Mouse (Mus musculus) adrenal gland (tissue): Measurements from ENCODE around the gene Gtf2h5.

Source experiments
- intact Hi-C: fragments of 180-260 bp; cut with DNase I; formaldehyde crosslinking; loops from one replicate; pipeline ENCODE4 v1.15.1; 2025
- long read RNA-seq, 2 experiments: library from polyadenylated mRNA; unstranded; transcript quantifications; one replicate each; pipeline ENCODE4 v2.0.0; 2020; ENCODE audit warnings: borderline replicate concordance in 1 of 2; ENCODE audit not compliant: insufficient replicate concordance in 1 of 2

Gene Gtf2h5
- long read RNA-seq, experiment 1, transcript Gtf2h5-201 (3 exons, 2,245 nt), result major isoform, 122 of 126 reads
- long read RNA-seq, experiment 1, partial matches to known transcripts, result 2 of 126 reads
- long read RNA-seq, experiment 1, other reads (novel, unspliced or antisense), result 1 of 126 reads
- long read RNA-seq, experiment 2, transcript Gtf2h5-201 (3 exons, 2,245 nt), result major isoform, 154 of 155 reads
- long read RNA-seq, experiment 2, partial matches to known transcripts, result 0 of 155 reads
- long read RNA-seq, experiment 2, other reads (novel, unspliced or antisense), result 1 of 155 reads

- intact Hi-C loops, result no loop called here
Measured at GRCm38 (mm10) chr17:6079287-6080122, at the start of gene Gtf2h5, which contains the start of gene Serac1. TSS of gene Gtf2h5 (plus strand) at chr17:6079786. TSS of gene Serac1 (minus strand) at chr17:6079741.

- intact Hi-C loops, result no loop called here
Measured at GRCm38 (mm10) chr17:6035661-6036060, 43.9 kb upstream of the Gtf2h5 start.

GRCm38 (mm10) chr17:6036458-6036857, 43.1 kb upstream of the Gtf2h5 start:
- intact Hi-C loops, result no loop called here

GRCm38 (mm10) chr17:6036872-6037271, 42.7 kb upstream of the Gtf2h5 start:
- intact Hi-C loops, result no loop called here

GRCm38 (mm10) chr17:6037507-6037906, 42.1 kb upstream of the Gtf2h5 start:
- intact Hi-C loops, result no loop called here

- intact Hi-C loops, result no loop called here
Measured at GRCm38 (mm10) chr17:6052801-6053200, 26.8 kb upstream of the Gtf2h5 start.

GRCm38 (mm10) chr17:6054934-6055355, 24.6 kb upstream of the Gtf2h5 start:
- intact Hi-C loops, result no loop called here

- intact Hi-C loops, result no loop called here
Measured at GRCm38 (mm10) chr17:6062793-6063192, 16.8 kb upstream of the Gtf2h5 start.

- intact Hi-C loops, result no loop called here
Measured at GRCm38 (mm10) chr17:6063532-6063931, 16.1 kb upstream of the Gtf2h5 start.

GRCm38 (mm10) chr17:6066021-6066420, 13.6 kb upstream of the Gtf2h5 start:
- intact Hi-C loops, result no loop called here

- intact Hi-C loops, result no loop called here
Measured at GRCm38 (mm10) chr17:6067613-6068012, 12.0 kb upstream of the Gtf2h5 start.

GRCm38 (mm10) chr17:6069866-6070265, 9.7 kb upstream of the Gtf2h5 start:
- intact Hi-C loops, result no loop called here

- intact Hi-C loops, result no loop called here
Measured at GRCm38 (mm10) chr17:6073405-6073804, 6.2 kb upstream of the Gtf2h5 start.

GRCm38 (mm10) chr17:6083323-6083890, 3.8 kb downstream of the Gtf2h5 start:
- intact Hi-C loops, result no loop called here

- intact Hi-C loops, result no loop called here
Measured at GRCm38 (mm10) chr17:6091604-6092003, 12.0 kb downstream of the Gtf2h5 start.

- intact Hi-C loops, result no loop called here
Measured at GRCm38 (mm10) chr17:6095579-6095978, 16.0 kb downstream of the Gtf2h5 start.

GRCm38 (mm10) chr17:6097884-6098283, 18.3 kb downstream of the Gtf2h5 start:
- intact Hi-C loops, result no loop called here

- intact Hi-C loops, result no loop called here
Measured at GRCm38 (mm10) chr17:6102287-6102686, 22.7 kb downstream of the Gtf2h5 start.

- intact Hi-C loops, result no loop called here
Measured at GRCm38 (mm10) chr17:6103566-6103965, 24.0 kb downstream of the Gtf2h5 start.

GRCm38 (mm10) chr17:6106361-6107014, 26.9 kb downstream of the Gtf2h5 start, which contains the start of gene Tulp4:
TSS of gene Tulp4 (plus strand) at chr17:6106437.
- intact Hi-C loops, result no loop called here

GRCm38 (mm10) chr17:6107015-6107601, 27.5 kb downstream of the Gtf2h5 start:
- intact Hi-C loops, result no loop called here
